Mouse (Mus musculus): ENCODE measurements around the gene Abcc6. TPM values are rescaled to one million over a fixed set of nuclear protein-coding genes. Genes with fewer than 3 reads are reported as not detected.

Abcc6 gene
- total and polyA plus RNA-seq, 2 experiments from 2014 or later = not detected

- H3K27me3 ChIP-seq (ENCODE audit: control insufficient read depth, insufficient read depth, low read length) = no peaks in the 10 kb centered on the region
- TF ChIP-seq CTCF (IDR thresholded peaks at IDR 0.05; ENCODE audit: low read depth) = no peak
- TF ChIP-seq EP300 (IDR thresholded peaks at IDR 0.05; ENCODE audit: low read depth) = no peak
- no peak overlapping the region for H3K27ac ChIP-seq (ENCODE audit: low read depth)
- H3K9me3 ChIP-seq (replicated peaks; ENCODE audit: control insufficient read depth, low read length) = no peaks in the 10 kb centered on the region
- H3K36me3 ChIP-seq (replicated peaks; ENCODE audit: control insufficient read depth, insufficient read depth, low read length) = peaks cover 75% of the 10 kb centered on the region
- H3K4me2 ChIP-seq (ENCODE audit: low read depth, low read length) = no peak overlapping the region
- ATAC-seq (ENCODE audit: insufficient read depth, low read depth) (no peak), DNase-seq (ENCODE audit: low spot score) (no peak)
- 93% methylated on average over 8 of the region's 8 CpGs for WGBS
- no peak overlapping the region for H3K9ac ChIP-seq (replicated peaks; ENCODE audit: low read depth, low read length)
- H3K4me1 ChIP-seq (ENCODE audit: control insufficient read depth, insufficient read depth) = no peaks in the 10 kb centered on the region
- H3K4me3 ChIP-seq (ENCODE audit: low read depth, low read length) = no peak overlapping the region
Measured at GRCm38 (mm10) chr7:46060688-46061087, 30.6 kb upstream of the Abcc6 start.

DNA sequence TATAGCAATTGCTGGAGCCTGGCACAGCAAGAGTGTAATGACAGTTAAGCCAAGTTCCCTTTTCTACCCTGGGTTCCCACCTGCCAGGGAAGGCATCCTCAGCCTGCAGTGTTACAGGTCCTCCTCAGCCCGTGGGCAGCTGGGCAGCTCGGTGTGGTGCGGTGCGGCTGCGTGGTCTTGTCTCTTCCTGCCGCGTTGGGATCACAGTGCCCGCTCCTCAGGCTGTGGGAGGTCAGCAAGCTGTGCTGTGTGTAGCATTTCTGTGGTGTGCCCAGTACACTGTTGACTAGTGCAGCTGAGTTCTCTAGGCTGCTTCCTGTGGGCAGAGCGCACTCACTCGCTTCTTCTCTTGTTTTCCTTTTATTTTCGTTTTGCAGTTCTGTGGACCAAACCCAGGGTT is 28.8 kb upstream of the Abcc6 start:
- Histone ChIP-seq H3K9ac (replicated peaks; ENCODE audit: low read depth, low read length) (no peak overlapping the region), H3K4me3 (ENCODE audit: low read depth, low read length) (no peak overlapping the region), H3K9me3 (replicated peaks; ENCODE audit: control insufficient read depth, low read length) (no peaks in the 10 kb centered on the region), H3K36me3 (replicated peaks; ENCODE audit: control insufficient read depth, insufficient read depth, low read length) (peaks cover 78% of the 10 kb centered on the region), H3K4me1 (ENCODE audit: control insufficient read depth, insufficient read depth) (no peaks in the 10 kb centered on the region), H3K4me2 (ENCODE audit: low read depth, low read length) (no peak overlapping the region), H3K27me3 (ENCODE audit: control insufficient read depth, insufficient read depth, low read length) (no peaks in the 10 kb centered on the region), H3K27ac (ENCODE audit: low read depth) (no peak overlapping the region)
- DNase-seq (ENCODE audit: low spot score) = no peak
- no peak for TF ChIP-seq EP300 (IDR thresholded peaks at IDR 0.05; ENCODE audit: low read depth)
- TF ChIP-seq CTCF (IDR thresholded peaks at IDR 0.05; ENCODE audit: low read depth) = no peak
- WGBS = 90% methylated on average over 11 of the region's 11 CpGs
- ATAC-seq (ENCODE audit: insufficient read depth, low read depth) = no peak

- peaks cover 63% of the 10 kb centered on the region for H3K36me3 ChIP-seq (replicated peaks; ENCODE audit: control insufficient read depth, insufficient read depth, low read length)
- H3K4me2 ChIP-seq (ENCODE audit: low read depth, low read length) = no peak overlapping the region
- DNase-seq (ENCODE audit: low spot score) = no peak
- no peaks in the 10 kb centered on the region for H3K4me1 ChIP-seq (ENCODE audit: control insufficient read depth, insufficient read depth)
- no peaks in the 10 kb centered on the region for H3K9me3 ChIP-seq (replicated peaks; ENCODE audit: control insufficient read depth, low read length)
- no peak overlapping the region for H3K9ac ChIP-seq (replicated peaks; ENCODE audit: low read depth, low read length)
- no peak overlapping the region for H3K4me3 ChIP-seq (ENCODE audit: low read depth, low read length)
- ATAC-seq (ENCODE audit: insufficient read depth, low read depth) = no peak
- TF ChIP-seq CTCF (IDR thresholded peaks at IDR 0.05; ENCODE audit: low read depth) (no peak), EP300 (IDR thresholded peaks at IDR 0.05; ENCODE audit: low read depth) (no peak)
- WGBS = 78% methylated on average over 3 of the region's 3 CpGs
- H3K27ac ChIP-seq (ENCODE audit: low read depth) = no peak overlapping the region
- no peaks in the 10 kb centered on the region for H3K27me3 ChIP-seq (ENCODE audit: control insufficient read depth, insufficient read depth, low read length)
Measured at GRCm38 (mm10) chr7:46053566-46053965, 23.5 kb upstream of the Abcc6 start.

GRCm38 (mm10) chr7:46052161-46052821 is 22.2 kb upstream of the Abcc6 start:
- TF ChIP-seq EP300 (IDR thresholded peaks at IDR 0.05; ENCODE audit: low read depth) (no peak), CTCF (IDR thresholded peaks at IDR 0.05; ENCODE audit: low read depth) (peak; percentile 34)
- Histone ChIP-seq H3K4me2 (ENCODE audit: low read depth, low read length) (no peak overlapping the region), H3K27ac (ENCODE audit: low read depth) (no peak overlapping the region), H3K36me3 (replicated peaks; ENCODE audit: control insufficient read depth, insufficient read depth, low read length) (peaks cover 55% of the 10 kb centered on the region), H3K9me3 (replicated peaks; ENCODE audit: control insufficient read depth, low read length) (no peaks in the 10 kb centered on the region), H3K4me3 (ENCODE audit: low read depth, low read length) (no peak overlapping the region), H3K9ac (replicated peaks; ENCODE audit: low read depth, low read length) (no peak overlapping the region), H3K27me3 (ENCODE audit: control insufficient read depth, insufficient read depth, low read length) (no peaks in the 10 kb centered on the region), H3K4me1 (ENCODE audit: control insufficient read depth, insufficient read depth) (no peaks in the 10 kb centered on the region)
- DNase-seq (ENCODE audit: low spot score) (no peak), ATAC-seq (ENCODE audit: insufficient read depth, low read depth) (no peak)
- 85% methylated on average over 4 of the region's 4 CpGs for WGBS

DNA sequence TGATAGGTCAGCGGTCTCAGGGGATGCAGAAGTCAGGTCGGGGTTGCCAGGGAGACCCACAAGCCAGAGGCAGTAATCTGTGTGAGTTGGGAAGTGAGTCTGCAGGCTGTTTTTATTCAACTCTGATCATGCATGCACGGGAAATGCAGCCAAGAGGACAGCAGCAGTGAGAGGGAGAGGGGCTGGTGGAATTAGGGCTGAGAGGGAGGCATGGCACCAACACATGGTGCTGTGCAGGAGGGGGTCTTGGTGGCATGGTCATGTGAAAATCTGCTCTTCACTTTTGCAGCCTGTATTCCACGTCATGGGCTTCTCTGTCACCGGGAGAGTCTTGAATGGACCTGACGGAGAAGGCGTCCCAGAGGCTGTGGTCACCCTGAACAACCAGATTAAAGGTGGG is 19.9 kb upstream of the Abcc6 start:
- DNase-seq (ENCODE audit: low spot score) = no peak
- no peak overlapping the region for H3K27ac ChIP-seq (ENCODE audit: low read depth)
- H3K27me3 ChIP-seq (ENCODE audit: control insufficient read depth, insufficient read depth, low read length) = no peaks in the 10 kb centered on the region
- 89% methylated on average over 7 of the region's 7 CpGs for WGBS
- no peak overlapping the region for H3K9ac ChIP-seq (replicated peaks; ENCODE audit: low read depth, low read length)
- H3K4me3 ChIP-seq (ENCODE audit: low read depth, low read length) = no peak overlapping the region
- no peaks in the 10 kb centered on the region for H3K4me1 ChIP-seq (ENCODE audit: control insufficient read depth, insufficient read depth)
- no peak for ATAC-seq (ENCODE audit: insufficient read depth, low read depth)
- H3K9me3 ChIP-seq (replicated peaks; ENCODE audit: control insufficient read depth, low read length) = no peaks in the 10 kb centered on the region
- TF ChIP-seq CTCF (IDR thresholded peaks at IDR 0.05; ENCODE audit: low read depth) = no peak
- TF ChIP-seq EP300 (IDR thresholded peaks at IDR 0.05; ENCODE audit: low read depth) = no peak
- peaks cover 55% of the 10 kb centered on the region for H3K36me3 ChIP-seq (replicated peaks; ENCODE audit: control insufficient read depth, insufficient read depth, low read length)
- no peak overlapping the region for H3K4me2 ChIP-seq (ENCODE audit: low read depth, low read length)
